Mouse (Mus musculus) heart, postnatal 36 days (tissue): ENCODE data around the gene Svep1. TPM values are rescaled to one million over a fixed set of nuclear protein-coding genes. Genes with fewer than 3 reads are reported as not detected.
A peak's percentile ranks its signal among the peaks of the same experiment; 100 is the strongest.

Experiments
- DNase-seq, 2 experiments: peaks; one replicate each; pipeline ENCODE4 v3.0.0; 2021 to 2022
- intact Hi-C: fragments of 180-260 bp; cut with DNase I; formaldehyde crosslinking; loops from one replicate; pipeline ENCODE4 v1.15.1; 2025
- total RNA-seq, 2 experiments: library from RNA; stranded (reverse); gene quantifications; 2 replicates each; pipeline ENCODE4 v1.2.3; 2021

Gene Svep1
- total RNA-seq, result 1 to 10 TPM; 6.2 to 6.4 TPM

GRCm38 (mm10) chr4:58206115-58206945, at the start of gene Svep1:
Gene Svep1, minus strand, starts transcription at chr4:58206859.
- DNase-seq, result peak; percentile 43 to 63
- intact Hi-C loops, result no loop called here

GRCm38 (mm10) chr4:58253410-58253809, 46.8 kb upstream of the Svep1 start:
- peak; percentile 28 to 38 for DNase-seq
- intact Hi-C loops, result loop anchor here (1.0 to 10.0 kb wide), 2 partner anchors 171 to 329 kb away; no protein-coding TSS in a partner anchor

- intact Hi-C loops, result loop anchor here (10.0 kb wide), 1 partner anchor 328 kb away; no protein-coding TSS in a partner anchor
- DNase-seq, result no peak
These were observed 45.7 kb upstream of the Svep1 start for GRCm38 (mm10) chr4:58252381-58252780.

- intact Hi-C loops, result no loop called here
These were observed 38.9 kb upstream of the Svep1 start for GRCm38 (mm10) chr4:58245544-58245943.

GRCm38 (mm10) chr4:58240416-58240815, 33.8 kb upstream of the Svep1 start:
- no peak for DNase-seq
- intact Hi-C loops, result no loop called here

More at GRCm38 (mm10) chr4:58245544-58245943, 38.9 kb upstream of the Svep1 start:
- no peak for DNase-seq

- intact Hi-C loops, result no loop called here
- DNase-seq, result no peak
These were observed 29.2 kb upstream of the Svep1 start for GRCm38 (mm10) chr4:58235828-58236227.

- intact Hi-C loops, result no loop called here
- DNase-seq, result no peak
These were observed 16.8 kb upstream of the Svep1 start for GRCm38 (mm10) chr4:58223499-58223898.

- DNase-seq, result no peak
- intact Hi-C loops, result loop anchor here (5.0 kb wide), 1 partner anchor 124 kb away; no protein-coding TSS in a partner anchor
These were observed 4.7 kb upstream of the Svep1 start for GRCm38 (mm10) chr4:58211374-58211773.

GRCm38 (mm10) chr4:58210557-58211090, 4.0 kb upstream of the Svep1 start:
- intact Hi-C loops, result loop anchor here (5.0 kb wide), 1 partner anchor 123 kb away; no protein-coding TSS in a partner anchor
- no peak for DNase-seq

- intact Hi-C loops, result no loop called here
- no peak for DNase-seq
These were observed 927 bp downstream of the Svep1 start for GRCm38 (mm10) chr4:58205750-58206114.

- DNase-seq, result no peak
- intact Hi-C loops, result no loop called here
These were observed 5.0 kb downstream of the Svep1 start for GRCm38 (mm10) chr4:58201703-58202102.

GRCm38 (mm10) chr4:58200826-58201225, 5.8 kb downstream of the Svep1 start:
- intact Hi-C loops, result no loop called here
- no peak for DNase-seq

GRCm38 (mm10) chr4:58197230-58197629, 9.4 kb downstream of the Svep1 start:
- intact Hi-C loops, result no loop called here
- DNase-seq, result no peak

- peak in 1 of 2 experiments; percentile 26 for DNase-seq
- intact Hi-C loops, result no loop called here
These were observed 9.9 kb downstream of the Svep1 start for GRCm38 (mm10) chr4:58196795-58197194.

- intact Hi-C loops, result no loop called here
- DNase-seq, result no peak
These were observed 10.7 kb downstream of the Svep1 start for GRCm38 (mm10) chr4:58195936-58196335.

GRCm38 (mm10) chr4:58189281-58189680, 17.4 kb downstream of the Svep1 start:
- intact Hi-C loops, result no loop called here
- no peak for DNase-seq

- intact Hi-C loops, result no loop called here
- no peak for DNase-seq
These were observed 21.3 kb downstream of the Svep1 start for GRCm38 (mm10) chr4:58185401-58185800.

- DNase-seq, result peak in 1 of 2 experiments; percentile 24
- intact Hi-C loops, result no loop called here
These were observed 21.8 kb downstream of the Svep1 start for GRCm38 (mm10) chr4:58184681-58185341.

GRCm38 (mm10) chr4:58183897-58184296, 22.8 kb downstream of the Svep1 start:
- no peak for DNase-seq
- intact Hi-C loops, result no loop called here

GRCm38 (mm10) chr4:58178489-58178888, 28.2 kb downstream of the Svep1 start:
- intact Hi-C loops, result no loop called here
- DNase-seq, result no peak

GRCm38 (mm10) chr4:58177256-58177655, 29.4 kb downstream of the Svep1 start:
- no peak for DNase-seq
- intact Hi-C loops, result no loop called here
